Mouse (Mus musculus) ovary, postnatal 10 days (tissue): ENCODE measurements around the gene Ssna1.

ENCODE experiments used
- DNase-seq: peaks from one replicate; pipeline ENCODE4 v3.0.0; 2022; ENCODE audit warnings: low spot score

Ssna1 gene

GRCm38 (mm10) chr2:25290101-25290815 lies 18.0 kb upstream of the Ssna1 start:
- DNase-seq: no peak

DNA sequence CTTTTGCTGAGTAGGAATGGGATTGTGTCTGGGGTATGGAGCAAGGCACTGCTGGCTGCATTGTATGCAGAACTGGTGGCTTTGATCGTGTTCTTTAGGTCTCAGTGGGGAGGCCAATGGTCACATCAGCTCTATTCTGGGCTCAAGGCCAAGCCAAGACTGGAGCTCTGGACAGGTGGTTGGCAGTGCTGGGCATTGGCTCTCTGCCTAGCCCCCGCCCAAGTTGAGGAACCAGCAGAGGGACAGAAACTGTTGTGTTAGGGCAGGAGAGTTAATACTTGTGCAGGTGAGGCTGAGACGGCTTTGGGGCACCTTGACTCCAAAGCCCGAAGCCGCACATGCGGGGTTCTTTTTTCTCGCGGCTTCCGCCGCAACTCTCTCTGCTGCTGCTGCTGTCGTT lies 17.4 kb upstream of the Ssna1 start, which contains the start of gene Lrrc26:
Gene Lrrc26 (plus strand): TSS at position 265 of the 400 bp plus-strand sequence.
- DNase-seq: no peak

- no peak for DNase-seq
Observed at GRCm38 (mm10) chr2:25288734-25289345, 16.6 kb upstream of the Ssna1 start.

DNA sequence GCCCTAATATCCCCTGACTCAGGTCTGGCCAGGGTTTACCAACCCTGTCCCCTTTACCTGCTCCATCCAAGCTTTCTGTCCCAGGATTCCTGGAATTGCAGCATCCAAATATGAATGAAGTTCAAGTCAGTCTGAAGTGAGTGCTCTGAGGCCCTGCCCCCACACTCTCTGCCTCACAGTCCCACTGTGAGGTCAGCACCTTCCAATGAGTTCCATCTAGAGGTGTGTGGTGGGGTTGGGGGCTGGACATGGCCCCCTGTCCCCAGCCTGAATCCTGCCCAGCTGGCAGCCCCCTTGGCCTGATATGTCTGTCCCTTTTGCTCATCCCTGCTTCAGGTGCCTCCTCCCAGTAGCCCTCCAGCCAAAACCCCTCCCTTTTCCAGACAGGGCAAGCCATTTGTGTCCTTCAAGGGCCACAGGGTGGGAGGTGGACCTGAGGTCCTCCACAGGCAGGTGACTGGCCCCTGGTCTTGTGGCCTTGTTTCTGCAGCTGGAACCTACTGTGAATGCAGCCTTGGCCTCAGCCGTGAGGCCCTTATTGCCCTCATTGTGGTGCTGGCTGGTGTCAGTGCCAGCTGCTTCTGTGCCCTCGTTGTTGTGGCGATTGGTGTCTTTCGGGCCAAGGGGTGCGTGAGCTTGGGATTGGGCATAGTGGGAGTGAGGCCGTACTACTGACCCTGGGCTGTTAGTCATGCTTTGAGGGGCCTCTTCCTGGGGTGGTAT lies 15.8 kb upstream of the Ssna1 start, which contains the start of gene Tmem210:
Gene Tmem210 (plus strand): TSS at position 219 of the 723 bp plus-strand sequence.
- no peak for DNase-seq

- DNase-seq: no peak
Observed at GRCm38 (mm10) chr2:25286837-25287636, 14.8 kb upstream of the Ssna1 start.

GRCm38 (mm10) chr2:25286314-25286713 lies 14.1 kb upstream of the Ssna1 start:
- DNase-seq: no peak

GRCm38 (mm10) chr2:25285551-25285950 lies 13.3 kb upstream of the Ssna1 start:
- no peak for DNase-seq

GRCm38 (mm10) chr2:25278928-25279882 lies 7.0 kb upstream of the Ssna1 start:
- no peak for DNase-seq

GRCm38 (mm10) chr2:25273010-25273409 lies 772 bp upstream of the Ssna1 start:
- DNase-seq: no peak

DNA sequence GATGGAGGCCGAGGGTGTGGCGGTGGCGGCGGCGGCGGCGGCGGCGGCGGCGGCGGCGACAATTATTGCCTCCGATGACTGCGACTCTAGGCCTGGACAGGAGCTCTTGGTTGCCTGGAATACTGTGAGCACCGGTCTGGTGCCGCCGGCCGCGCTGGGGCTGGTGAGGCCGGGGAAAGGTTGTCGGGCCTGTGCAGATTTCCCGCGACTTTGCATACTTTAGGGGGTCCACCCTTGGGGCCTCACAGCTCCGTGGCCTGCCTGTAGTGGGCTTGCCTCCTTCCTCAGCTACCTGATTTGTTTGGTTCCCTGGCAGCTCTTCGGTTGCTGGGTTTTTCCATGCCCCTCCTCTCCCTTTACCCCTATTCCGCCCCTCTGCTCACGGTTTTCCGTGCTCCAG lies 277 bp upstream of the Ssna1 start:
- no peak for DNase-seq

GRCm38 (mm10) chr2:25267746-25268309 lies 4.4 kb downstream of the Ssna1 start:
- DNase-seq: no peak

DNA sequence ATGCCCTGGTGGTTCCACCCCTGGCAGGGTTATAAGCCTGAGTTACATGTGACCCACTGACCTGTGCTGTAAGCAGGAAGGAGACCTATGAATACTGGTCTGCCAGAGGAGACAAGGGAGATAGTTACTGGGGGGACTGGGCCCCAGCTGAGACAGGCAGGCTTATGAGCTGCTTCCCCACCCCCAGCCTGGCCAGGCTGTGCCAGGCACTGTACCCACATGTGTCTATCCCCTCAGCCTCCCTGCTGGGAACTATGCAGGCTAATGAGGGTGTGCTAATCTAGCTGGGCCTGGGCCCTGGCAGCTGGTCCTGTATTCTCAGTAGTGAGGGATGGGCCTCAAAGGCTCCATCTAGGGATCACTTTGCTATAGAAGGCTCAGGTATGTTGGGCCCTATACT lies 5.0 kb downstream of the Ssna1 start:
- no peak for DNase-seq

DNA sequence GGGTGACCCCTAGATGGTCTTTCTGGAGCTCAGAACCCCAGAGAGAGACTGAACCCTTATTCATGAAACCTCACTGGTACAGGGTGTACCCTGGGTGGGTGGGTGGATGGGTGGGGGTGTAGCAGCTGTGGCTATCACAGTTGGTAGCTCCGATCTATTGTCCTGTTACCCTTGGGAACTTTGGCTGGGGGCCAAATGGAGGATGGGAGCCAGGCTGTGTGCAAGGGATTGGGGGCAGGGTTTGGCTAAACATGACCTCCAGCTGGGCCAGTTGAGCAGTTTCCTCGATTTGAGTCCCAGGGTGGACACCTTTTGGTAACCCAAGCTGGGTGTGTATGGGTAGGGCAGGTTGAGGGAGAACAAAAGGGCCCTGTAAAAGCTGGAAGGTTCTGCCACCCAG lies 5.5 kb downstream of the Ssna1 start:
- DNase-seq: no peak

DNA sequence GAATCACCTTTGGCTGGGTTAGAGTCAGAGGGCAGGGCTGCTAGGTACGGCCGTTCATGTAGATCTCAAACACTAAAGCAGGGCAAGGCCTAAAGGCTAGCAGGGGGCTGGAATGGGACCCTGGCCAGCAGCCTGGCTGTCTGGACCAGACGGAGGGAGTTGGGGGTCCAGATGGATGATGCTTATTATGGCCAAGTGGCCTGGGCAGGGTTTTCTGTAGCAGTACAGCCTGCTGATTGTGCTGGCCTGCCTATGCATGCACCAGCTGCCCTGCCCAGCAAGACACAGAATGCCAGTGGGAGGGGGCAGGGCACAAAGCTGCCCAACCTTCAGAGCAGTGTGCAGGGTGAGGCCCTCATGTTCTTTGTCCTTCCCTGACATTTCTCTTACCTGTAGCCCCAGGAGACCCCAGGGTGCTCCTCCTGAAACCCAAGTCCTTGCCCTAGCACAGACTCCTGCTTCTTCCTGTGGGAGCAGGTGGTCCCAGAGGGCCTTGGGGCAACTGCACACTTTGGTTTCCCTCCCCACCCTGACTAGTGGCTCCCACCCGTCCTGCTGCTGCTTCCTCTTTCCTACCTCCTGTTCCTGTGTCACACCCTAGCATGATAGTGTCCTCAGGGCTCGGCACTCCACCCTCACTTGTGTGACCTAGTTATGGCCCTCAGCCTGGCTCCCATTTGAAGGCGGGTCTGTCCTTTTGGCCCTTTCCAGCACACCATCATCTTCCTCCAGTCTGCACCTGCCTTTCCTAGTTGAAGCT lies 6.2 kb downstream of the Ssna1 start:
- no peak for DNase-seq

DNA sequence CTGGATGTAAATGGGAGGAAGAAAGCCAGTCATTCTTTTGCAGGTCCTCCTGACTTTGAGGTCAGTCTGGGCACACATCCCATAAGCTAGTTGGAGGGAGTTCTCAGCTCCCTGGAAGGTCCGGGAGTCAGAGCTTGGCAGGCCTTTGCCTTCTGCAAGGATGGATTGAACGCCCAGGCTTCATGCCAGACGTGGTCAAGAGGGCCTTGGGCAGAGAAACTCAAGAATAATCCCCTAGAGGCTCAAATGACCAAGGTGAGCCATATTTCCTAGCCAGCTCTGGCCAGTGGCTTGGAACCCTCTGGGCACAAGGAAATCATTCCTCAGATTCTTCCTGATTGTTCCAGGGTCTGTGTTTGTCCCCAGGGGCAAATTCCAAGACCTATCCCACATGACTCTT lies 7.4 kb downstream of the Ssna1 start:
- no peak for DNase-seq

- no peak for DNase-seq
Observed at GRCm38 (mm10) chr2:25264286-25264660, 8.0 kb downstream of the Ssna1 start.

- DNase-seq: no peak
Observed at GRCm38 (mm10) chr2:25263623-25264285, 8.5 kb downstream of the Ssna1 start.

GRCm38 (mm10) chr2:25262795-25263622 lies 9.2 kb downstream of the Ssna1 start:
- DNase-seq: no peak
